Mouse (Mus musculus): ENCODE results near the gene Cyb561. TPM values are rescaled to one million over a fixed set of nuclear protein-coding genes. Genes with fewer than 3 reads are reported as not detected.

Gene Cyb561
- polyA plus RNA-seq, 1 experiment from 2014 or later = 70.5 TPM

GRCm38 (mm10) chr11:105922769-105923663, 30.1 kb downstream of the Cyb561 start:
- DNase-seq (ENCODE audit: low spot score) = no peak
- TF ChIP-seq EP300 (IDR thresholded peaks at IDR 0.05) (no peak), CTCF (IDR thresholded peaks at IDR 0.05) (no peak)
- Histone ChIP-seq H3K9ac (replicated peaks; ENCODE audit: low read depth) (no peak overlapping the region), H3K27me3 (replicated peaks; ENCODE audit: insufficient read depth, low read length) (no peaks in the 10 kb centered on the region), H3K4me3 (ENCODE audit: low read depth, low read length) (no peak overlapping the region), H3K4me1 (ENCODE audit: insufficient read depth, low read depth, low read length) (no peaks in the 10 kb centered on the region), H3K27ac (ENCODE audit: low read length) (no peak overlapping the region), H3K4me2 (replicated peaks; ENCODE audit: low read depth, low read length) (no peak overlapping the region), H3K9me3 (ENCODE audit: low read length) (no peaks in the 10 kb centered on the region), H3K36me3 (ENCODE audit: insufficient read depth, low read length) (peaks cover 18% of the 10 kb centered on the region)
- ATAC-seq = no peak
- 92% methylated on average over 20 of the region's 20 CpGs for WGBS

- no peak for TF ChIP-seq EP300 (IDR thresholded peaks at IDR 0.05)
- TF ChIP-seq CTCF (IDR thresholded peaks at IDR 0.05) = no peak
- H3K4me1 ChIP-seq (ENCODE audit: insufficient read depth, low read depth, low read length) = no peaks in the 10 kb centered on the region
- 85% methylated on average over 5 of the region's 5 CpGs for WGBS
Measured at GRCm38 (mm10) chr11:105921275-105921674, 31.9 kb downstream of the Cyb561 start.

GRCm38 (mm10) chr11:105920836-105921235, 32.3 kb downstream of the Cyb561 start:
- no peak for ATAC-seq
- no peak overlapping the region for H3K9ac ChIP-seq (replicated peaks; ENCODE audit: low read depth)
- H3K27ac ChIP-seq (ENCODE audit: low read length) = no peak overlapping the region
- H3K27me3 ChIP-seq (replicated peaks; ENCODE audit: insufficient read depth, low read length) = no peaks in the 10 kb centered on the region
- H3K36me3 ChIP-seq (ENCODE audit: insufficient read depth, low read length) = peaks cover 22% of the 10 kb centered on the region
- DNase-seq (ENCODE audit: low spot score) = no peak
- WGBS = 92% methylated on average over 2 of the region's 2 CpGs
- no peak overlapping the region for H3K4me3 ChIP-seq (ENCODE audit: low read depth, low read length)
- no peaks in the 10 kb centered on the region for H3K4me1 ChIP-seq (ENCODE audit: insufficient read depth, low read depth, low read length)
- H3K4me2 ChIP-seq (replicated peaks; ENCODE audit: low read depth, low read length) = no peak overlapping the region
- H3K9me3 ChIP-seq (ENCODE audit: low read length) = no peaks in the 10 kb centered on the region
- TF ChIP-seq EP300 (IDR thresholded peaks at IDR 0.05) = no peak
- no peak for TF ChIP-seq CTCF (IDR thresholded peaks at IDR 0.05)

More at GRCm38 (mm10) chr11:105921275-105921674, 31.9 kb downstream of the Cyb561 start:
- Histone ChIP-seq H3K9me3 (ENCODE audit: low read length) (no peaks in the 10 kb centered on the region), H3K4me2 (replicated peaks; ENCODE audit: low read depth, low read length) (no peak overlapping the region), H3K36me3 (ENCODE audit: insufficient read depth, low read length) (peaks cover 19% of the 10 kb centered on the region), H3K9ac (replicated peaks; ENCODE audit: low read depth) (no peak overlapping the region), H3K27me3 (replicated peaks; ENCODE audit: insufficient read depth, low read length) (no peaks in the 10 kb centered on the region), H3K4me3 (ENCODE audit: low read depth, low read length) (no peak overlapping the region), H3K27ac (ENCODE audit: low read length) (no peak overlapping the region)
- no peak for DNase-seq (ENCODE audit: low spot score)
- no peak for ATAC-seq

GRCm38 (mm10) chr11:105920098-105920785, 32.9 kb downstream of the Cyb561 start:
- 79% methylated on average over 3 of the region's 3 CpGs for WGBS
- ATAC-seq (no peak), DNase-seq (ENCODE audit: low spot score) (no peak)
- Histone ChIP-seq H3K4me1 (ENCODE audit: insufficient read depth, low read depth, low read length) (no peaks in the 10 kb centered on the region), H3K9me3 (ENCODE audit: low read length) (no peaks in the 10 kb centered on the region), H3K27ac (ENCODE audit: low read length) (no peak overlapping the region), H3K4me3 (ENCODE audit: low read depth, low read length) (no peak overlapping the region), H3K36me3 (ENCODE audit: insufficient read depth, low read length) (peaks cover 22% of the 10 kb centered on the region), H3K9ac (replicated peaks; ENCODE audit: low read depth) (no peak overlapping the region), H3K4me2 (replicated peaks; ENCODE audit: low read depth, low read length) (no peak overlapping the region), H3K27me3 (replicated peaks; ENCODE audit: insufficient read depth, low read length) (no peaks in the 10 kb centered on the region)
- TF ChIP-seq EP300 (IDR thresholded peaks at IDR 0.05) = no peak
- no peak for TF ChIP-seq CTCF (IDR thresholded peaks at IDR 0.05)

GRCm38 (mm10) chr11:105913580-105913979, 39.6 kb downstream of the Cyb561 start:
- Histone ChIP-seq H3K9me3 (ENCODE audit: low read length) (no peaks in the 10 kb centered on the region), H3K27ac (ENCODE audit: low read length) (no peak overlapping the region), H3K4me1 (ENCODE audit: insufficient read depth, low read depth, low read length) (no peaks in the 10 kb centered on the region), H3K36me3 (ENCODE audit: insufficient read depth, low read length) (peaks cover 4% of the 10 kb centered on the region; the same call in 1 of the 2 replicates), H3K4me3 (ENCODE audit: low read depth, low read length) (no peak overlapping the region), H3K27me3 (replicated peaks; ENCODE audit: insufficient read depth, low read length) (no peaks in the 10 kb centered on the region), H3K4me2 (replicated peaks; ENCODE audit: low read depth, low read length) (no peak overlapping the region), H3K9ac (replicated peaks; ENCODE audit: low read depth) (no peak overlapping the region)
- DNase-seq (ENCODE audit: low spot score) = no peak
- ATAC-seq = no peak
- 64% methylated on average over 5 of the region's 5 CpGs for WGBS
- TF ChIP-seq EP300 (IDR thresholded peaks at IDR 0.05) (no peak), CTCF (IDR thresholded peaks at IDR 0.05) (no peak)

- no peak overlapping the region for H3K4me3 ChIP-seq (ENCODE audit: low read depth, low read length)
- peak; percentile 81 for ATAC-seq
- H3K36me3 ChIP-seq (ENCODE audit: insufficient read depth, low read length) = peaks cover 4% of the 10 kb centered on the region; the same call in 1 of the 2 replicates
- no peaks in the 10 kb centered on the region for H3K27me3 ChIP-seq (replicated peaks; ENCODE audit: insufficient read depth, low read length)
- no peaks in the 10 kb centered on the region for H3K9me3 ChIP-seq (ENCODE audit: low read length)
- H3K4me1 ChIP-seq (ENCODE audit: insufficient read depth, low read depth, low read length) = no peaks in the 10 kb centered on the region
- TF ChIP-seq EP300 (IDR thresholded peaks at IDR 0.05) (0 out of 2 replicates have a peak, but pooled peaks have one; percentile 12), CTCF (IDR thresholded peaks at IDR 0.05) (peak; percentile 92)
- 20% methylated on average over 4 of the region's 4 CpGs for WGBS
- DNase-seq (ENCODE audit: low spot score) = peak; percentile 86
- H3K27ac ChIP-seq (ENCODE audit: low read length) = no peak overlapping the region
- H3K9ac ChIP-seq (replicated peaks; ENCODE audit: low read depth) = no peak overlapping the region
- no peak overlapping the region for H3K4me2 ChIP-seq (replicated peaks; ENCODE audit: low read depth, low read length)
Measured at GRCm38 (mm10) chr11:105911592-105912375, 41.4 kb downstream of the Cyb561 start.

Data from lung, postnatal 0 days (tissue).